Mouse (Mus musculus) mammary gland, adult 2 months (tissue): ENCODE results near the gene 4930558C23Rik. TPM values are rescaled to one million over a fixed set of nuclear protein-coding genes. Genes with fewer than 3 reads are reported as not detected.

ENCODE experiments used
- polyA plus RNA-seq: library from polyadenylated mRNA; depleted of rRNA; stranded (reverse); fragments of >200 nt; gene quantifications from 2 replicates; pipeline ENCODE4 v1.2.3, GENCODE M21; 2012; ENCODE audit warnings: low replicate concordance; rRNA removed

Gene 4930558C23Rik
- not detected in 2 replicates for polyA plus RNA-seq

GRCm38 (mm10) chr3:95402741-95403140 lies at the start of gene 4930558C23Rik:
4930558C23Rik (minus strand) TSS chr3:95402841.

DNA sequence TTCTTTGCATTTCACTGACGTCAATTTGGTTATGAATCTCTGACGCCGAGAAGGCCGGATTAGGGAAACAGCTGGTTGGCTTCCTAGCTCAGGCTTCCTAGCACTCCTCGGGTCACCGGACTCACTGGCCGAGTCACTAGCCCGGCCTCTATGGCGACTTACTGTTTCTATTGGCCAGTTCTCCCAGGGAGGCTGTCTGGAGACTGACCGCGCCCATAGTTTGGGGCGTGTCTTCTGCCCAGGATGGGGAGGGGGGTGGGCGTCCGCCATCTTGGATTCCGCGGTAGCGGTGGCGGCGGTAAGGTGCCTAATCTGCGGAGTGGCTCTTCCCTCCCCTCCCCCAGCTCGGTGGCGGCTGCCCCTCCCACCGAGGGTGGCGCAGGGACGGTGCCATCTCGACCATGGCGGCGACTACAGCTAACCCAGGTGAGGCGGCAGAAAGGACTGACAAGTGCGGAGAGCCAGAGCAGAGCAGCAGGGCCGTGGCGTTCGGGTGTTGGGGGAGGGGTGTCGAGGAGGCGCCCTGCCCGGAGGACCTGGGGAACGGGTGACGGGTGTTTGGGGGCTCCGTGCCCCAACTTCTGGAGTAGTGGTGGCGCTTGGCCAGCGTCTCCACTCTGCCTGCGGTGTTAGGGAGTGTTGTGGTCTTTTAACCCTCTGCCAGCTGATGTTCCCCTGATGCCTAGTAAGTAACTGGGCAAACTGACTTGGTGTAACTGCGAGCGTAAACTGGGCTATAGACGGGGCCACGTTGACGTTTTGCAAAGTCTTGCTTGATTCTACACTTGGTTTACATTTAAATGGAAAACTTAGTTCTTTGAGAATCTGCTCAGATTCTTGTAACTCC lies 31.7 kb upstream of the 4930558C23Rik start, which contains the start of gene Arnt:
Gene Arnt, plus strand, starts transcription at position 253 of the 847 bp plus-strand sequence.

GRCm38 (mm10) chr3:95356701-95357449 lies 45.8 kb downstream of the 4930558C23Rik start, which contains the start of gene Setdb1:
Setdb1 (minus strand) TSS chr3:95357202.

Other genes starting within 250 kb of the 4930558C23Rik start
- gene Sema6c, start 242.4 kb downstream of the 4930558C23Rik start, polyA plus RNA-seq: 36.1 and 54.1 TPM in 2 replicates
- gene Gabpb2, start 184.9 kb downstream of the 4930558C23Rik start, polyA plus RNA-seq: 10.1 and 18.0 TPM in 2 replicates
- gene Cdc42se1, start 174.1 kb downstream of the 4930558C23Rik start, polyA plus RNA-seq: 75.4 and 77.4 TPM in 2 replicates
- 15.6 and 32.3 TPM in 2 replicates for gene Mllt11, start 170.7 kb downstream of the 4930558C23Rik start, polyA plus RNA-seq
- gene Gm128, start 161.2 kb downstream of the 4930558C23Rik start, polyA plus RNA-seq: 0.38 and 0.46 TPM in 2 replicates
- gene Bnipl, start 151.6 kb downstream of the 4930558C23Rik start, polyA plus RNA-seq: 1.2 and 2.4 TPM in 2 replicates
- gene Mindy1, start 121.5 kb downstream of the 4930558C23Rik start, polyA plus RNA-seq: 96.5 and 107 TPM in 2 replicates
- 14.0 and 42.8 TPM in 2 replicates for gene Prune1, start 120.8 kb downstream of the 4930558C23Rik start, polyA plus RNA-seq
- 3.0 and 7.5 TPM in 2 replicates for gene Anxa9, start 95.7 kb downstream of the 4930558C23Rik start, polyA plus RNA-seq
- 86.4 and 142 TPM in 2 replicates for gene Cers2, start 88.0 kb downstream of the 4930558C23Rik start, polyA plus RNA-seq
- 10.2 and 20.4 TPM in 2 replicates for gene Setdb1, start 45.6 kb downstream of the 4930558C23Rik start, polyA plus RNA-seq
- 44.8 and 49.7 TPM in 2 replicates for gene Arnt, start 31.5 kb upstream of the 4930558C23Rik start, polyA plus RNA-seq
- gene Ctsk, start 96.4 kb upstream of the 4930558C23Rik start, polyA plus RNA-seq: 25.3 and 52.6 TPM in 2 replicates
- 38.3 and 57.6 TPM in 2 replicates for gene Ctss, start 123.9 kb upstream of the 4930558C23Rik start, polyA plus RNA-seq
- not detected in 2 replicates for gene Hormad1, start 156.8 kb upstream of the 4930558C23Rik start, polyA plus RNA-seq
- 4.0 and 8.2 TPM in 2 replicates for gene Golph3l, start 186.1 kb upstream of the 4930558C23Rik start, polyA plus RNA-seq
- 7.5 and 10.8 TPM in 2 replicates for gene Ensa, start 222.2 kb upstream of the 4930558C23Rik start, polyA plus RNA-seq